Mouse (Mus musculus) embryonic facial prominence, embryonic 15.5 days (tissue): ENCODE measurements at regions not wholly inside any gene's neighbourhood (a gene's known extent, or its start where the extent isn't known, plus 50 kb on each side); places are given as distances from the start of the nearest gene placed in this dataset.

Source experiments
- ATAC-seq: fragments of 200-750 bp; cut with Nextera tagmentation; 2 replicates; pipeline ENCODE4 v1.8.0; 2017; ENCODE audit warnings: low read depth, moderate TSS enrichment; ENCODE audit not compliant: insufficient number of reproducible peaks, low FRiP score, low TSS enrichment
- H3K27ac ChIP-seq: fragments of 300-500 bp; sonication (generic); replicated peaks from 2 replicates; pipeline ENCODE4 v1.5.1; 2015; ENCODE audit warnings: mild to moderate bottlenecking, inconsistent platforms
- H3K27me3 ChIP-seq: fragments of 300-500 bp; sonication (generic); 2 replicates; pipeline ENCODE4 v1.6.1; 2015; ENCODE audit warnings: inconsistent platforms
- H3K36me3 ChIP-seq: fragments of 300-500 bp; sonication (generic); 2 replicates; pipeline ENCODE4 v1.6.1; 2015; ENCODE audit warnings: mild to moderate bottlenecking, inconsistent platforms
- H3K4me1 ChIP-seq: fragments of 300-500 bp; sonication (generic); 2 replicates; pipeline ENCODE4 v1.6.1; 2015; ENCODE audit warnings: inconsistent platforms
- H3K4me2 ChIP-seq: fragments of 300-500 bp; sonication (generic); replicated peaks from 2 replicates; pipeline ENCODE4 v1.6.1; 2015; ENCODE audit warnings: mild to moderate bottlenecking, inconsistent platforms
- H3K4me3 ChIP-seq: fragments of 300-500 bp; sonication (generic); replicated peaks from 2 replicates; pipeline ENCODE4 v1.5.1; 2015; ENCODE audit warnings: mild to moderate bottlenecking, inconsistent platforms
- H3K9ac ChIP-seq: fragments of 300-500 bp; sonication (generic); 2 replicates; pipeline ENCODE4 v1.6.1; 2015; ENCODE audit warnings: inconsistent platforms
- H3K9me3 ChIP-seq: fragments of 300-500 bp; sonication (generic); replicated peaks from 2 replicates; pipeline ENCODE4 v1.6.1; 2016; ENCODE audit warnings: inconsistent platforms
- WGBS: fragments of 180-500 bp; shearing (Covaris S2); methylation state at CpG from one replicate; pipeline ENCODE4 v1.1.7; 2015; 5-methylcytosine and 5-hydroxymethylcytosine counted together

GRCm38 (mm10) chr12:107596236-107596635, 107.8 kb downstream of the 3110018I06Rik start:
- ATAC-seq, result no peak
- Histone ChIP-seq H3K27ac (no peak overlapping the region), H3K4me3 (no peak overlapping the region), H3K9ac (no peak overlapping the region), H3K4me2 (no peak overlapping the region), H3K4me1 (no peaks in the 10 kb centered on the region), H3K27me3 (no peaks in the 10 kb centered on the region), H3K9me3 (no peaks in the 10 kb centered on the region), H3K36me3 (no peaks in the 10 kb centered on the region)

- no peak overlapping the region for H3K4me3 ChIP-seq
- no peaks in the 10 kb centered on the region for H3K4me1 ChIP-seq
- H3K36me3 ChIP-seq, result no peaks in the 10 kb centered on the region
- no peaks in the 10 kb centered on the region for H3K27me3 ChIP-seq
- no peak overlapping the region for H3K9ac ChIP-seq
- H3K4me2 ChIP-seq, result no peak overlapping the region
- H3K9me3 ChIP-seq, result no peaks in the 10 kb centered on the region
- H3K27ac ChIP-seq, result no peak overlapping the region
- WGBS, result 90% methylated on average over 5 of the region's 5 CpGs
- no peak for ATAC-seq
Observed at GRCm38 (mm10) chr12:107600576-107600975, 112.1 kb downstream of the 3110018I06Rik start.

- 66% methylated on average over 6 of the region's 6 CpGs for WGBS
- ATAC-seq, result no peak
- no peaks in the 10 kb centered on the region; the same call in 1 of the 2 replicates for H3K9me3 ChIP-seq
- H3K4me2 ChIP-seq, result no peak overlapping the region
- no peak overlapping the region for H3K4me3 ChIP-seq
- no peak overlapping the region for H3K27ac ChIP-seq
- H3K27me3 ChIP-seq, result no peaks in the 10 kb centered on the region
- H3K4me1 ChIP-seq, result no peaks in the 10 kb centered on the region
- no peaks in the 10 kb centered on the region for H3K36me3 ChIP-seq
- H3K9ac ChIP-seq, result no peak overlapping the region
Observed at GRCm38 (mm10) chr12:107608966-107609365, 120.5 kb downstream of the 3110018I06Rik start.

- Histone ChIP-seq H3K27me3 (no peaks in the 10 kb centered on the region), H3K36me3 (no peaks in the 10 kb centered on the region), H3K9me3 (no peaks in the 10 kb centered on the region; the same call in 1 of the 2 replicates), H3K9ac (no peak overlapping the region), H3K4me2 (no peak overlapping the region), H3K4me3 (no peak overlapping the region), H3K27ac (no peak overlapping the region), H3K4me1 (no peaks in the 10 kb centered on the region)
- 69% methylated on average over 4 of the region's 4 CpGs for WGBS
- no peak for ATAC-seq
Observed at GRCm38 (mm10) chr12:107609986-107610385, 121.6 kb downstream of the 3110018I06Rik start.

- Histone ChIP-seq H3K4me1 (no peaks in the 10 kb centered on the region), H3K4me2 (no peak overlapping the region), H3K27me3 (no peaks in the 10 kb centered on the region), H3K4me3 (no peak overlapping the region), H3K9ac (no peak overlapping the region), H3K27ac (no peak overlapping the region), H3K36me3 (no peaks in the 10 kb centered on the region), H3K9me3 (no peaks in the 10 kb centered on the region)
- WGBS, result 66% methylated on average over 16 of the region's 16 CpGs
- no peak for ATAC-seq
Observed at GRCm38 (mm10) chr12:107617212-107617994, 129.0 kb downstream of the 3110018I06Rik start.

GRCm38 (mm10) chr12:107624446-107624845, 136.0 kb downstream of the 3110018I06Rik start:
- Histone ChIP-seq H3K4me1 (no peaks in the 10 kb centered on the region), H3K4me3 (no peak overlapping the region), H3K27ac (no peak overlapping the region), H3K27me3 (no peaks in the 10 kb centered on the region), H3K9ac (no peak overlapping the region), H3K36me3 (no peaks in the 10 kb centered on the region), H3K9me3 (no peaks in the 10 kb centered on the region), H3K4me2 (no peak overlapping the region)
- ATAC-seq, result no peak
- 55% methylated on average over 3 of the region's 3 CpGs for WGBS

- H3K4me2 ChIP-seq, result no peak overlapping the region
- no peak for ATAC-seq
Observed at GRCm38 (mm10) chr12:107648008-107648407, 159.6 kb downstream of the 3110018I06Rik start.

GRCm38 (mm10) chr12:107652126-107652728, 163.8 kb downstream of the 3110018I06Rik start:
- 31% methylated on average over 3 of the region's 3 CpGs for WGBS
- H3K27ac ChIP-seq, result no peak overlapping the region
- H3K4me1 ChIP-seq, result peaks cover 27% of the 10 kb centered on the region
- no peak for ATAC-seq
- no peak overlapping the region for H3K9ac ChIP-seq
- H3K27me3 ChIP-seq, result no peaks in the 10 kb centered on the region
- no peaks in the 10 kb centered on the region for H3K9me3 ChIP-seq
- no peak overlapping the region for H3K4me2 ChIP-seq
- no peaks in the 10 kb centered on the region for H3K36me3 ChIP-seq
- H3K4me3 ChIP-seq, result no peak overlapping the region

More at GRCm38 (mm10) chr12:107648008-107648407, 159.6 kb downstream of the 3110018I06Rik start:
- Histone ChIP-seq H3K27me3 (no peaks in the 10 kb centered on the region), H3K9ac (no peak overlapping the region), H3K4me1 (peaks cover 5% of the 10 kb centered on the region), H3K36me3 (no peaks in the 10 kb centered on the region), H3K4me3 (no peak overlapping the region), H3K27ac (no peak overlapping the region), H3K9me3 (no peaks in the 10 kb centered on the region)
- 91% methylated on average over 9 of the region's 9 CpGs for WGBS

GRCm38 (mm10) chr12:107653131-107653530, 164.7 kb downstream of the 3110018I06Rik start:
- Histone ChIP-seq H3K4me1 (peaks cover 36% of the 10 kb centered on the region), H3K4me2 (no peak overlapping the region)
- ATAC-seq, result peak; percentile 36; the same call in 1 of the 2 replicates

GRCm38 (mm10) chr12:107656846-107657245, 168.4 kb downstream of the 3110018I06Rik start:
- Histone ChIP-seq H3K27me3 (no peaks in the 10 kb centered on the region; the same call in 1 of the 2 replicates), H3K9me3 (no peaks in the 10 kb centered on the region), H3K36me3 (no peaks in the 10 kb centered on the region), H3K27ac (0 out of 2 replicates have a peak overlapping the region, but pooled peaks have one; percentile 9), H3K4me1 (peaks cover 36% of the 10 kb centered on the region), H3K9ac (no peak overlapping the region), H3K4me2 (no peak overlapping the region), H3K4me3 (no peak overlapping the region)
- whole genome bisulfite sequencing, result 27% methylated on average over 5 of the region's 5 CpGs
- peak; percentile 40; the same call in 1 of the 2 replicates for ATAC-seq

More at GRCm38 (mm10) chr12:107653131-107653530, 164.7 kb downstream of the 3110018I06Rik start:
- WGBS, result 22% methylated on average over 7 of the region's 7 CpGs
- Histone ChIP-seq H3K9me3 (no peaks in the 10 kb centered on the region), H3K27ac (no peak overlapping the region), H3K36me3 (no peaks in the 10 kb centered on the region), H3K4me3 (no peak overlapping the region), H3K9ac (no peak overlapping the region), H3K27me3 (no peaks in the 10 kb centered on the region)

- Histone ChIP-seq H3K4me2 (no peak overlapping the region), H3K4me1 (peaks cover 29% of the 10 kb centered on the region), H3K27me3 (no peaks in the 10 kb centered on the region; the same call in 1 of the 2 replicates), H3K9ac (no peak overlapping the region), H3K4me3 (no peak overlapping the region), H3K36me3 (no peaks in the 10 kb centered on the region), H3K9me3 (no peaks in the 10 kb centered on the region), H3K27ac (no peak overlapping the region)
- ATAC-seq, result no peak
- 60% methylated on average over 12 of the region's 12 CpGs for WGBS
Observed at GRCm38 (mm10) chr12:107658241-107658640, 169.8 kb downstream of the 3110018I06Rik start.
